Mouse (Mus musculus) hindbrain, postnatal 0 days (tissue): ENCODE data around the gene Atp6v1b1. TPM values are rescaled to one million over a fixed set of nuclear protein-coding genes. Genes with fewer than 3 reads are reported as not detected.

Experiments
- ATAC-seq: fragments of 200-750 bp; cut with Nextera tagmentation; 2 replicates; pipeline ENCODE4 v1.8.0; 2017; ENCODE audit warnings: mild to moderate bottlenecking, moderate TSS enrichment, moderate library complexity
- DNase-seq: peaks from one replicate; pipeline ENCODE4 v3.0.0-alpha.2; 2015; ENCODE audit warnings: low spot score
- H3K27ac ChIP-seq: fragments of 300-500 bp; sonication (generic); 2 replicates; pipeline ENCODE4 v1.5.1; 2014; ENCODE audit warnings: mild to moderate bottlenecking
- H3K27me3 ChIP-seq: fragments of 300-500 bp; sonication (generic); 2 replicates; pipeline ENCODE4 v1.6.1; 2014; ENCODE audit warnings: low read length, mixed read lengths; ENCODE audit not compliant: insufficient read depth
- H3K36me3 ChIP-seq: fragments of 300-500 bp; sonication (generic); 2 replicates; pipeline ENCODE4 v1.6.1; 2014; ENCODE audit warnings: low read length, mixed read lengths; ENCODE audit not compliant: insufficient read depth
- H3K4me1 ChIP-seq: fragments of 300-500 bp; sonication (generic); 2 replicates; pipeline ENCODE4 v1.6.1; 2014; ENCODE audit warnings: antibody characterized with exemption, low read length, mixed read lengths; ENCODE audit not compliant: insufficient read depth
- H3K4me2 ChIP-seq: fragments of 300-500 bp; sonication (generic); 2 replicates; pipeline ENCODE4 v1.6.1; 2014; ENCODE audit warnings: low read depth, mild to moderate bottlenecking, low read length, moderate library complexity, mixed read lengths
- H3K4me3 ChIP-seq: fragments of 300-500 bp; sonication (generic); 2 replicates; pipeline ENCODE4 v1.5.1; 2014; ENCODE audit warnings: low read length
- H3K9ac ChIP-seq: fragments of 300-500 bp; sonication (generic); replicated peaks from 2 replicates; pipeline ENCODE4 v1.6.1; 2014; ENCODE audit warnings: mild to moderate bottlenecking, low read length, moderate library complexity, mixed read lengths
- H3K9me3 ChIP-seq: fragments of 300-500 bp; sonication (generic); 2 replicates; pipeline ENCODE4 v1.6.1; 2016; ENCODE audit warnings: low read length, mixed read lengths
- CTCF ChIP-seq: IDR thresholded peaks from 2 replicates; pipeline ENCODE4 v1.5.1; 2016; ENCODE audit warnings: antibody characterized with exemption, control low read depth, low read depth
- WGBS: fragments of 180-500 bp; shearing (Covaris S2); extraction: QIAGEN DNeasy Blood & Tissue Kit; methylation state at CpG from one replicate; pipeline ENCODE4 v1.1.7; 2014; 5-methylcytosine and 5-hydroxymethylcytosine counted together
- polyA plus RNA-seq: library from polyadenylated mRNA; unstranded; fragments of >200 nt; fragmentation: Nextera tagmentation; extraction: Ambion mirVana; gene quantifications from 2 replicates; pipeline ENCODE4 v1.2.1, GENCODE M21; 2015
- total RNA-seq: library from RNA; depleted of rRNA; stranded (reverse); fragments of >200 nt; gene quantifications from 2 replicates; pipeline ENCODE4 v1.2.3, GENCODE M21; 2014; rRNA removed

Atp6v1b1 gene
- total RNA-seq (not detected in 2 replicates), polyA plus RNA-seq (not detected in 2 replicates)

DNA sequence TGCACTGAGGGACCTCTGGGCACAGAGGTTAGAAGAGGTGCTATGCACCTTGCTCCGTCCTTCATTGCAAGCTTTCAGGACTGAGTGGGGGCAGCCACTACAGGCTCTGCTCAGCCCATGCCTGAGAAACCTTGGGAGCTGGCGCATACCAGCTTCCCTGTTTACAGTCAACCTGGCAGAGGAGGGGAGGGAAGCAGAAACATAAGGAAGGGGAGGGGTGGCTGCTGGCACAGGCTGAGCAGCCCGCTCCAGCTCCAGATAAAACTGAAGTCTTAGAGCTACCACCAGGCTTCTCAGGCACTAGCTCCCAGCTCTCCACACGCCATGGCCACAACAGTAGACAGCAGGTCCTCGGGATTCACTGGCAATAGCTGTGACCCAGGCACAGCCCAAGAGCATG lies at the start of gene Atp6v1b1:
Atp6v1b1 (plus strand) TSS at position 230 of the 400 bp plus-strand sequence.
- Histone ChIP-seq H3K27me3 (no peaks in the 10 kb centered on the region), H3K9me3 (no peaks in the 10 kb centered on the region), H3K36me3 (no peaks in the 10 kb centered on the region), H3K27ac (no peak within 1 kb of the TSS), H3K9ac (no peak within 1 kb of the TSS), H3K4me1 (no peaks in the 10 kb centered on the region), H3K4me2 (no peak within 1 kb of the TSS), H3K4me3 (no peak within 1 kb of the TSS)
- WGBS: 40% methylated on average over 5 of the region's 5 CpGs
- no peak for ATAC-seq
- no peak for DNase-seq
- no peak for TF ChIP-seq CTCF

DNA sequence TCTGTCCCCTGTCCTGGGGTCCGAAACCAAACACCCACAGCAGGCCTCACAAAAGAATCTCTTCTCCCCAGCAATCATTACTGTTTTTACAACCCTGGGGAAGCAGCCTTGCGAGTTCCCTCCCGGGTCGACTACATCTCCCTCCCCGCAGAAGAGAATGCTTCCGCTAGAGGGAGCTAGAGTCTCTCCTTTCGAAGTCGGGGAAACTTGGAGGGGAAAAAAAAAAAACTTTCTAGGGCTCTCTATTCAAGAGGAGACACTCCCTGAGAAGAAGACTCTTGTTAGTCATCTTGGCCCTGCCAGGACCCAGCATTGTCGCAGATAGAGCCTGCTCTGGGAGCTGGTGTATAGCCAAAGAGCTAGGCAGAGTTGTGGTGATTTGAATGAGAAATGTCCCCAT lies 49.0 kb upstream of the Atp6v1b1 start:
- Histone ChIP-seq H3K9ac (no peak overlapping the region), H3K36me3 (no peaks in the 10 kb centered on the region), H3K27me3 (peaks cover 91% of the 10 kb centered on the region), H3K4me1 (no peaks in the 10 kb centered on the region), H3K4me3 (no peak overlapping the region), H3K9me3 (no peaks in the 10 kb centered on the region), H3K4me2 (no peak overlapping the region), H3K27ac (no peak overlapping the region)
- WGBS: 0% methylated on average over 9 of the region's 9 CpGs
- TF ChIP-seq CTCF: peak; percentile 73
- no peak for ATAC-seq
- DNase-seq: peak; percentile 89

DNA sequence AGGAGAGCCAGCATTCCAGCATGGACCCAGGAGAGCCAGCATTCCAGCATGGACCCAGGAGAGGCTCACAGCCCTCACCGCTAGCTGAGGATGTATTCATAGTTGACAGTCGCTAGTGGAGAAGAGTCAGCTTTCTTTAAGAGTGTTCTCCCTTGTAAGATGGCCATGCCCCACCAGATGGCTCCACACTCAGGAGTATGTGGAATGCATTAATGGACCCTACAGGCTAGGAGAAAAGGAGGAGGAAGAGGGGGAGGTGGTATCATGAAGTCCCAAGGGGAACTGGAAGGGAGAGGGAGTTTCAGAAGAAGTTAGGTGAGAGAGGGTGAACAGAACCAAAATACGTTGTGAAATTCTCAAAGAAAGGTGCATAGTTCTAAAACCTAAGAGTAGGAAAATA lies 47.1 kb upstream of the Atp6v1b1 start:
- peaks cover 93% of the 10 kb centered on the region for H3K27me3 ChIP-seq
- H3K27ac ChIP-seq: no peak overlapping the region
- ATAC-seq (no peak), DNase-seq (peak; percentile 35)
- H3K36me3 ChIP-seq: no peaks in the 10 kb centered on the region
- no peak overlapping the region for H3K4me3 ChIP-seq
- no peak overlapping the region for H3K9ac ChIP-seq
- H3K4me2 ChIP-seq: no peak overlapping the region
- no peaks in the 10 kb centered on the region for H3K4me1 ChIP-seq
- no peaks in the 10 kb centered on the region for H3K9me3 ChIP-seq
- WGBS: 9% methylated on average over 3 of the region's 3 CpGs
- peak; percentile 32 for TF ChIP-seq CTCF

DNA sequence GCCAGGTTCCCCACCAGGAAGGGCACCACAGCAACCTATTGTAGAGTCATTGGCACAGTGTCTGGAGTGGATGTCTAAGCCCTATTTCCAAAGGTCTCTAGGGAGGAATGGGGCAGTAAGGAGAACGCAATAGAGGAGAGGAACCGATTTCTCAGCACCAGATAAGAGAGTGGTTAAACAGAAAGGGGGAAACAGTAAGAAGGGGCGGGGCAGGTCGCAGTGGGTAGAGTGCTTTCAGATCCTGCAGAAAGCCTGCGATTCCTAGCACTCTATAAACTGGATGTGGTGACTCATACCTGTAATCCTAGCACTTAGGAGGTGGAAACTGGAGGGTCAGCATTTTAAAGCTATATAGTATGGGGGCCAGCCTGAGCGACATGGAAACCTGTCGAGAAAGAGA lies 46.1 kb upstream of the Atp6v1b1 start:
- Histone ChIP-seq H3K4me2 (no peak overlapping the region), H3K27ac (no peak overlapping the region), H3K27me3 (peaks cover 88% of the 10 kb centered on the region), H3K4me3 (no peak overlapping the region), H3K4me1 (no peaks in the 10 kb centered on the region), H3K36me3 (no peaks in the 10 kb centered on the region), H3K9ac (no peak overlapping the region), H3K9me3 (no peaks in the 10 kb centered on the region)
- no peak for TF ChIP-seq CTCF
- no peak for DNase-seq
- no peak for ATAC-seq
- under 1% methylated on average over 7 of the region's 7 CpGs for WGBS

DNA sequence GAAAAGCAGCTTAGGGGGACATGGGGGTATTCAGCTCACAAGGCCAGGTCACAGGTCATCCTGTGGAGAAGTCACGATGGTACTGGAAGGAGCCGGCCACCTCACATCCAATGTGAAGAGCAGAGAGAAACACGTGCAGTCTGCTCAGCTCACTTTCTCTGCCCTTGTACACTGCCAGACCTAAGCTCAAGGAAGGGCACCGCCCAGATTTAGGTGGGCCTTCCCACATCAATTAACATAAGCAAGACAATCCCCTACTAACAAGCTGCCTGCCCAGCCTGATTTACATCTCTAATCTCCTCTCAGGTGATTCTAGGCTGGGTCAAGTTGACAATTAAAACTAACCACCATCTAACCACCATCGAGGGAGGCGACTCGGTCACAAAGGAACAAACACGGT lies 44.9 kb upstream of the Atp6v1b1 start:
- no peak overlapping the region for H3K4me3 ChIP-seq
- no peaks in the 10 kb centered on the region for H3K36me3 ChIP-seq
- peaks cover 82% of the 10 kb centered on the region for H3K27me3 ChIP-seq
- H3K9ac ChIP-seq: no peak overlapping the region
- H3K4me1 ChIP-seq: no peaks in the 10 kb centered on the region
- H3K4me2 ChIP-seq: no peak overlapping the region
- DNase-seq (no peak), ATAC-seq (no peak)
- no peak overlapping the region for H3K27ac ChIP-seq
- WGBS: 6% methylated on average over 8 of the region's 8 CpGs
- H3K9me3 ChIP-seq: no peaks in the 10 kb centered on the region
- TF ChIP-seq CTCF: no peak

DNA sequence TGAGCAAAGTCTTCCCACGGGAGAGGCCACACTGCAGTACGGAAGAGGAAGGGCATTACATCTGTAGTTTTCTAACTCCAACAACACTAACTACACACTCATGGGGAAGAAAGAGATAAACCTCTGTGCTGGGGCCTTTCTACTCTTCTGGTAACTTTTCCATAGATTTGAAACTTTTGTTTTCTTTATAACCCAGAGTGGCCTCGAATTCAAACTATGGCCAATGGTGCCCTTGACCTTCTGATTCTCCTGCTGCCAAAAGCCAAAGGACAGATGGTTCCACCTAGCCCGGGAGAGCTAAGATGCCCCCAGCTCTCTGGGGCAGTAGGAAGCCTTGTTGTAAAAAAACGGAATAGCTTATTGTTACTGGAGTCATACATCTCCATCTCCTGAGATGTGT lies 42.8 kb upstream of the Atp6v1b1 start:
- 7% methylated on average over 5 of the region's 5 CpGs for WGBS
- ATAC-seq (no peak), DNase-seq (no peak)
- no peak overlapping the region for H3K27ac ChIP-seq
- H3K4me1 ChIP-seq: no peaks in the 10 kb centered on the region
- H3K4me2 ChIP-seq: no peak overlapping the region
- H3K36me3 ChIP-seq: no peaks in the 10 kb centered on the region
- H3K9me3 ChIP-seq: no peaks in the 10 kb centered on the region
- no peak for TF ChIP-seq CTCF
- no peak overlapping the region for H3K9ac ChIP-seq
- H3K4me3 ChIP-seq: no peak overlapping the region
- H3K27me3 ChIP-seq: peaks cover 76% of the 10 kb centered on the region

DNA sequence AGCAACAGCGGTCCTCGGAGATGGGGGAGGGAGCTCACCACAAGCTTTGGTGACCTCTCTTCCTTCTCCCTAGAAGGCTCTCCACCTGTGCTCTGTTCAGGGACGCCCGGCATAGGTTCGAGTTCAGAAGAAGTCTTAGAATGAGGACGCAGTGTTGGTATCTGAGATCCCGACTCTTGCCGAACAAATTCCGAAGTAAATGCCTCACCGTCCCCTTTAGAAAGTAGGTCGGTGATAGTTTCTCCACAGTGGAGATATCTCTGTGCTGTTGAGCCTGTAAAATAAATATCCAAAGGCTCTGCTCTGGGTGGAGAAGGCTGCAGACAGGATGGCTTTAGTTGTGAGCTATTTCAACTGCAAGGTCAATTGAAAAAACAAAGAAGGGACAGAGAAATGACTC lies 41.8 kb upstream of the Atp6v1b1 start:
- no peak for TF ChIP-seq CTCF
- WGBS: under 1% methylated on average over 11 of the region's 11 CpGs
- no peak overlapping the region for H3K4me2 ChIP-seq

More for the DNA sequence above, 41.8 kb upstream of the Atp6v1b1 start:
- DNase-seq (no peak), ATAC-seq (no peak)
- H3K9me3 ChIP-seq: no peaks in the 10 kb centered on the region
- H3K4me3 ChIP-seq: no peak overlapping the region
- H3K27me3 ChIP-seq: peaks cover 76% of the 10 kb centered on the region
- H3K9ac ChIP-seq: no peak overlapping the region
- no peak overlapping the region for H3K27ac ChIP-seq
- H3K36me3 ChIP-seq: no peaks in the 10 kb centered on the region
- H3K4me1 ChIP-seq: no peaks in the 10 kb centered on the region
